Mouse (Mus musculus) Patski (cell line): ENCODE data around the gene H2afx. TPM values are rescaled to one million over a fixed set of nuclear protein-coding genes. Genes with fewer than 3 reads are reported as not detected.
"Not testable (repeated sequence)": the region's sequence is repeated elsewhere in the genome, so short reads cannot be mapped to it uniquely, and the experiment has no call there.

Experiments
- ATAC-seq: fragments of 100-300 bp; one replicate; pipeline ENCODE4 v1.8.0; 2021
- CTCF ChIA-PET: fragments of 350-600 bp; sonication (Branson Sonifier 250); formaldehyde crosslinking; loops from one replicate; lab custom pipeline; 2022; ENCODE audit warnings: inconsistent platforms; lab: Charles Lee
- POLR2A ChIA-PET: fragments of 350-600 bp; sonication (Branson Sonifier 250); formaldehyde crosslinking; loops from one replicate; lab custom pipeline; 2022; ENCODE audit warnings: antibody characterized with exemption, inconsistent platforms; lab: Charles Lee
- DNase-seq: peaks from one replicate; pipeline ENCODE4 v3.0.0-alpha.2; 2011; ENCODE audit warnings: low read depth, low spot score
- H3K27me3 ChIP-seq: fragments of 371-371 bp; one replicate; pipeline ENCODE4 v1.5.1; 2021
- CTCF ChIP-seq: fragments of 100-300 bp; IDR thresholded peaks from one replicate; pipeline ENCODE4 v1.5.1; 2021
- in situ Hi-C: fragments of 300-500 bp; cut with MboI; formaldehyde crosslinking; loops from 3 replicates; pipeline ENCODE4 v1.11.1; 2018; ENCODE audit warnings: low pct_unique_long_range_greater_than_20kb, mixed read lengths
- polyA plus RNA-seq: library from polyadenylated mRNA; unstranded; gene quantifications from one replicate; pipeline ENCODE4 v1.2.3, GENCODE M21; 2021

Gene H2afx
- 80.2 TPM for polyA plus RNA-seq

DNA sequence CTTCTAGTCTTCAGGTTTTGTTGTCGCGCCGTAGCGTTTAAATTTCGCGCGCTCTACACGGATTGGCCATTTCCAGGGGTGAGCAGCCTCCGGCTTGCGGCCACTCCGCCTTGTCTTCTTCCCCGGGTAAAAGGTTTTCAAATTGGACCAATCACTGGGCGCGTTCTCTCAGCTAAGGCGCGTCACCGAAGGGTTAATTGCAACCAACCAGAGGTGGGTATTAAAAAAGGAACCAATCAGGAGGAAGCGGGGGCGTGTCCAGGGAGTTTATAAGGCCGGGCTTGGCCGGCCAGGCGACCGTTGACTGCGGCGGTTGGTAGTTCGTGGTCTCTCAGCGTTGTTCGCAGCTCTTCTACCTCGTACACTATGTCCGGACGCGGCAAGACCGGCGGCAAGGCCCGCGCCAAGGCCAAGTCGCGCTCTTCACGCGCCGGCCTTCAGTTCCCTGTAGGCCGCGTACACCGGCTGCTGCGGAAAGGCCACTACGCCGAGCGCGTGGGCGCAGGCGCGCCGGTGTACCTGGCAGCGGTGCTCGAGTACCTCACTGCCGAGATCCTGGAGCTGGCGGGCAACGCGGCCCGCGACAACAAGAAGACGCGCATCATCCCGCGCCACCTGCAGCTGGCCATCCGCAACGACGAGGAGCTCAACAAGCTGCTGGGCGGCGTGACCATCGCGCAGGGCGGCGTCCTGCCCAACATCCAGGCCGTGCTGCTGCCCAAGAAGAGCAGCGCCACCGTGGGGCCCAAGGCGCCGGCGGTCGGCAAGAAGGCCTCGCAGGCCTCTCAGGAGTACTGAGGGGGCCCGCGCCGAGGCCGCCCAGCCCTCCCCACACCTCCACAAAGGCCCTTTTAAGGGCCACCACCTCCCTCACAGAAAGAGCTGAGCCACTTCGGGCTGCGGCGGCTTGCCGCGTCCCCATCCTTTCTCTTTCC is at the start of gene H2afx:
Gene H2afx (plus strand): TSS at position 299 of the 935 bp plus-strand sequence.
- CTCF ChIA-PET, result interaction anchor here (1.1 to 2.7 kb wide), 4 partner anchors 9 to 23 kb away, joined by 4 to 7 read pairs (median 4); partner anchors contain the start of genes Dpagt1 and Hmbs
- in situ Hi-C loops, result no loop called here
- ATAC-seq (peak; percentile 85), DNase-seq (peak; percentile 97)
- POLR2A ChIA-PET, result interaction anchor here (0.8 to 2.7 kb wide), 8 partner anchors 9 to 177 kb away, joined by 3 to 16 read pairs (median 4); partner anchors contain the start of genes C2cd2l, Dpagt1, Hmbs and Hyou1
- TF ChIP-seq CTCF, result no peak
- no peaks in the 10 kb centered on the region for H3K27me3 ChIP-seq

DNA sequence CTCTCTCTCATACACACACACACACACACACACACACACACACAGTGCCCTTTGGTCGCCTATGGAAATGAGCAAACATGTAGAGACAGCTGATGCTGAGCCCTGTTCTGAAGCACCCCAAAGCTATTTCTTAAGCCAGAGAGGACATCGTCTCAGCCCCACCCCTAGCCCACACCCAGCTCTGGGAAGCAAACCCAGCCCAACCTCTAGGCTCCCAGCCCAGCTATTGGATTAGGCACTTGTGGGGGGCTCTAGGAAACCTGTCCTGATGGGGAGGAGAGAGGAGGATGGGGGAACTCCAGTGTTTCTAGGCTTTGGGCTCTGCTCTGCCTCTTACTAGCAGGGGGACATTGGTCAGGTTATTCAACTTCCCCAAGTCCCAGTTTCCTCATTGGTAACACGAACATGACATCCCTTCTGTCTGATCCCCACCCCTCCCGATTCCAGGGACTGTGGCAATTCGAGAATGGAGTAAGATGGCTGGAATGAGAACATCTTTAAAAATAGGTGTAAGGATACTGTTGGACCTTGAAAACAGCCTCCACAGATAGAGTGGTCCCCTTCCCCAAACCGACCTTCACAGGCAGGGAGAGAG is 48.1 kb upstream of the H2afx start:
- no peaks in the 10 kb centered on the region for H3K27me3 ChIP-seq
- POLR2A ChIA-PET, result interaction anchor here (0.6 to 0.8 kb wide), 3 partner anchors 8 to 34 kb away, joined by 3 to 6 read pairs (median 4); no protein-coding TSS in a partner anchor
- in situ Hi-C loops, result no loop called here
- DNase-seq, result no peak
- ATAC-seq, result no peak
- CTCF ChIA-PET, result interaction anchor here (1.3 kb wide), 1 partner anchor 19 kb away, joined by 3 read pairs; no protein-coding TSS in a partner anchor
- no peak for TF ChIP-seq CTCF

DNA sequence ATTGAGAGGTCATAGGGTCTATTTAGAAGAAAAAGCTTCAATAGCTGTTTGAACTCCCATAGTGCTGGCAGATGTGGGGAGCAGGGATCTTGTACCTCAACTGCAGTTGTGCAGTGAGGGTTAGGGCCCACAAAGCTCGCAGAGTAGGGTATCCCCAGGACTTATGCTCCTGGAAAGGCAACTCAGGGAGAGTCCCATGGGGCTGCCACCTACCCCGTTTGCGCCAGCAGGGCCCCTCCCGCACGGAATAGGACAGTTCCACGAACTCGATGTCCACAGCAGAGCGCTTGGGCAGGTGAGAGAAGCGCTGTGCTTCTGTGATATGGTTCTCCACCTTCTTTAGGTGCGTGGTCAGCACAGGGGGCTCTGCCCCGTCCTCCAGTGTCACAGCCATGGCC is 47.5 kb upstream of the H2afx start:
- no peaks in the 10 kb centered on the region for H3K27me3 ChIP-seq
- CTCF ChIA-PET, result no interaction called here
- in situ Hi-C loops, result no loop called here
- no peak for ATAC-seq
- no peak for DNase-seq
- POLR2A ChIA-PET, result interaction anchor here (0.7 kb wide), 2 partner anchors 9 to 12 kb away, joined by 3 to 6 read pairs; no protein-coding TSS in a partner anchor
- TF ChIP-seq CTCF, result no peak

DNA sequence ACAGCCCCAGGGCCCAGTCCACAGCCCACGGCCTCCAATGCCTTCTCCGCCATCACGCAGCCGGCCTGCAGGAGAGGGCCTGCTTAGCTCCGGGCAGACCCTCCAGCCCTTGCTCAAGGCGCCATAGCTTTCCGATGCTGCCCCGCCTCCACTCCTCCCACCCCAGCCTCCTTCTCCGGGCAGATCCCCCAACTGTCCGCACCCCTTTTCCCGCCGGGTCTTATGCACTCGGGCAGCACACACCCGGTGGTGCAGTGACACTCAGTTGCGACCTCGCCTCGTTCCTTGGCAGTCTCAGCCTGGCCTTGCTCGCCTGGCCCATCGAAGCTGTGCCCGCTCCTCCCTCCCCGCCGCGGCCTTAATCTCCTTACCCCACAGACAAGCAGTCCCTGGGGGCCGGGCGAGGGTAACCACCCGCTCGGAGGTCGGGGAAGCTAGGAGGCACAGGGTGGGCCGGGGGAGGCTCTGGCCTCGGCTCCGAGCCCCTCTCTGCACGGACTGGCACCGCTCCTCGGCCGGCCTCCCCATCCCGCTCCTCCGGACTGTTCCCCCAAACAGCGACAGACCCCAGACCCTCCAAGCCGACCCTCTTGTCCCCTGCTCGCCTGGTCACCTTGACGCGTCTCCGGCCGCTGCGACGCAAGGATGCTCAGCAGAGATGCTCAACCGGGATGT is 47.0 kb upstream of the H2afx start:
- no peak for TF ChIP-seq CTCF
- ATAC-seq (no peak), DNase-seq (no peak)
- in situ Hi-C loops, result no loop called here
- CTCF ChIA-PET, result no interaction called here
- H3K27me3 ChIP-seq, result no peaks in the 10 kb centered on the region
- POLR2A ChIA-PET, result interaction anchor here (0.7 kb wide), 2 partner anchors 9 to 11 kb away, joined by 3 to 6 read pairs; no protein-coding TSS in a partner anchor

DNA sequence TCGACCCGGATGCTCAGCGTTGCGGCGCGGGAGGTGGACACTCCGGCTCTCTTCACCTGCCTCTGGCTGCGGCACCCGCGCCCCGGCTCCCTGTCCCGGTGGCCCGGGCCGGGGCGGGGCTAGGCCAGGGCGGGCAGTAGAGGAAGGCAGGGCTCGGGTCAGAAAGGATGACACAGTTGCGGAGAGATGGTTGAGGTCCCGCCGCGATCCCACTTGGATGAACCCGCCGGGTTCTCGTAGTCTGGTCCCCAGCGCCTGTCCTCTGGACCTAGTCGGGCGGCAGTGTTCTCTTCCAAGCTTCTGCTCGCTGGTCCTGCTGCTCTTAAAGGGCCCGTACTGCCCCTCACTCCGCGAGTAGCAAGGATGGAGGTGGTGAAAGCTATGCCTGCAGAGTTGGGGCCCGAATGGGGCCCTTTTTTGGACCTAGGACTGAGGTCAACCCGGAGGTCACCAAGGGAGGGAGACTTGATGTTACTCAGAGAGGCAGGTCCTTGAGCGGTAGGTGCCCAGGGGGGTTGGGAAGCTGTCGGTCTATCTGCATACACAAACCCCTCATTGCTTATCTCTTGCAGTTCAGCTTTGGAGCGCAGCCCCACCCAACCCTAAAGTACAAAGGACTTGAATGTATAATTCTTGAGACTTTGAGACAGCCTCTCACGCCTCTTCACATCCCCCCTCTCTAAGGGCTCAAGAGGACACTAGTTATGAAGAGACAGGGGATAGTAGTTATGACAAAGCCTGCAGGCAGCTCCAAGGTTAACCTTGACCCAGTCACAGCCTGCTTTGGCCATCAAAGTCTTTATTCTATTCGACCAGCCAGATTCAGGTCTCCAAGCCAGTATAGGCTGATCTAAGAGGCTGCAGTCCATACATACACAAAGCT is 46.2 kb upstream of the H2afx start, which contains the start of gene Abcg4:
Gene Abcg4 (minus strand): TSS at position 540 of the 883 bp plus-strand sequence.
- ATAC-seq, result no peak
- H3K27me3 ChIP-seq, result no peaks in the 10 kb centered on the region
- no peak for DNase-seq
- in situ Hi-C loops, result no loop called here
- POLR2A ChIA-PET, result no interaction called here
- no peak for TF ChIP-seq CTCF
- CTCF ChIA-PET, result no interaction called here

DNA sequence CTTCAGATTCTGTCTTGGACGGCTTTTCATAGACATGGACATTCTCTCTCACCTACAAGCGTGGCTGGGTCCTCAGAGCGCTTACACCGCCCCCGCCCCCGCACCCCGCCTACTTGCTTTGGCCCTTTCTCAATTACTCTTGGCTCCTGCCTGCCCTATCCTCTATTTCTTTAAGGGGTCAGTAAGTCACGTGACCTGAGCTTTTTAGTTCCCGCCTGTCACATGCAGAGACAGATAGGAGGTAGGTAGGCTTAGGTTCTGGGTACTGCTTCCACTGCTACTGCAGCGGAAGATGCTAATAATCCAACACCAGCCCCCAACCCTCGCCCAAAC is 45.6 kb upstream of the H2afx start:
- no peaks in the 10 kb centered on the region for H3K27me3 ChIP-seq
- no peak for TF ChIP-seq CTCF
- in situ Hi-C loops, result no loop called here
- no peak for ATAC-seq
- ChIA-PET CTCF (no interaction called here), POLR2A (no interaction called here)
- DNase-seq, result no peak

DNA sequence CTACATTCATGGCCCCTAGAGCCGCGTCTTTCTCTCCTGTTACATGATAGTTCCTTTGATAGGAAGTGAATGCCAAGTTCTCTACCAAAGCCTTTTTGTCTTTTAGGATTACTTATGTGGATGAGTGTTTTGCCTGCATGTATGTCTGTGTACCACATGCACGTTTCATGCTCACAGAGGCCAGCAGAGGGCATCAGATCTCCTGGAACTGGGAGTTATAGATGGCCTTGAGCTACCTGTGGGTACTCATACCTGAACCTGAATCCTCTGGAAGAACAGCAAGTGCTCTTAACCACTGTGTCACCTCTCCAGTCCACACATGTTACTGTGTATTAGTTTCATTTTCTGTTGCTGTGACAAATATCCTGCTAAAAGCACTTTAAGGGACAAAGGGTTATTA is 42.0 kb upstream of the H2afx start:
- ATAC-seq, result no peak
- ChIA-PET CTCF (interaction anchor here (0.6 to 1.6 kb wide), 4 partner anchors 8 to 14 kb away, joined by 3 to 6 read pairs (median 5); partner anchors contain the start of gene Hinfp), POLR2A (no interaction called here)
- in situ Hi-C loops, result no loop called here
- TF ChIP-seq CTCF, result no peak
- H3K27me3 ChIP-seq, result no peaks in the 10 kb centered on the region
- DNase-seq, result no peak

DNA sequence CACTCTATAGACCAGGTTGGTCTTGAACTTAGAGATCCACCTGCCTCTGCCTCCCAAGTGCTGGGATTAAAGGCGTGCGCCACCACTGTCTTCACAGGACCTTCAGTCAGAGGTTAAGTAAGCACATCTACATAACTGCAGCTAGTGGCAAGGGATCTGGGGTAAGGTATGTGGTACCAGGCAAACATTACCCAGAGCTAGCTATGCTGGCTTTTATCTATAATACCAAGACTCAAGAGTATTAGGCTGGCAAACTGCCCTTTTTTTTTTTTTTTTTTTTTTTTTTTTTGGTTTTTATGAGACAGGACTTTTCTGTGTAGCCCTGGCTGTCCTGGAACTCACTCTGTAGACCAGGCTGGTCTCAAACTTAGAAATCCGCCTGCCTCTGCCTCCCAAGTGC is 34.5 kb upstream of the H2afx start:
- CTCF ChIA-PET, result interaction anchor here (1.4 kb wide), 1 partner anchor 8 kb away, joined by 5 read pairs; no protein-coding TSS in a partner anchor
- in situ Hi-C loops, ATAC-seq: not testable (repeated sequence)

DNA sequence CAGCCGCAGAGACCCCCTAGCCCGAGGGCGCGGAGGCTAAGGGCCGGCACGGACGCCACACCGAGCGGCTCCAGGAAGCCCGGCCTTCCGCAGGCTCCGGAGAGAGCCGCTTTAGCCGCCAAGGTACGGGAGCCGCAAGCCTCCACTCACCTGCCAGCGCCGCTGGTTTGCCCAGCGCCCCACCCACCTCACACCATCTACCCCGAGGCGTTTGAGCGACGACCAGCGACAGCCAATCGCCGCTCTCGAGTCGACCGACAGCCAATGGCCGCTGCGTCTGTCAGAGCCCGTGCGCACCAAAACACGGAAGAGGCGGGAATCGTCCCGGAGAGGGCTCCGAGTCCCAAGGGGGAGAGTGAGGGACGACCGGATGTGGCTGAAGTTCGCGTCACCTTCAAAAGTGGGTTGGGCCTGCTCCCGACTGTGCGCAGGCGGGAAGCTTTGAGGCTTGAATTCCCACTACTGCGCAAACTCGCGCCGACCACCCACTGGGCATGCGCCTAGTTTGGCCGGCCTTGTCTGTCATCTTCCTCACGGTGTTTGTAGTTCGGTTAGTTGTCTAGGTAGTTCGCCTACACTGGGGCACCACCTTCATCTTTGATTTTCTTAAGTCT is 28.9 kb upstream of the H2afx start, which contains the start of gene Hinfp:
Gene Hinfp (minus strand): TSS at position 206 of the 614 bp plus-strand sequence.
- peak; percentile 94 for DNase-seq
- CTCF ChIA-PET, result interaction anchor here (1.0 kb wide), 1 partner anchor 13 kb away, joined by 3 read pairs; no protein-coding TSS in a partner anchor
- no peaks in the 10 kb centered on the region for H3K27me3 ChIP-seq
- peak; percentile 99 for ATAC-seq
- POLR2A ChIA-PET, result interaction anchor here (1.1 to 1.5 kb wide), 3 partner anchors 9 to 69 kb away, joined by 3 read pairs; no protein-coding TSS in a partner anchor
- in situ Hi-C loops, result no loop called here
- TF ChIP-seq CTCF, result no peak

More for the DNA sequence above, 34.5 kb upstream of the H2afx start:
- POLR2A ChIA-PET, result interaction anchor here (1.1 kb wide), 1 partner anchor 22 kb away, joined by 6 read pairs; no protein-coding TSS in a partner anchor
- DNase-seq, H3K27me3 ChIP-seq: not testable (repeated sequence)
